Mouse (Mus musculus): ENCODE measurements at regions not wholly inside any gene's neighbourhood (a gene's known extent, or its start where the extent isn't known, plus 50 kb on each side); places are given as distances from the start of the nearest gene placed in this dataset.

- TF ChIP-seq CTCF (IDR thresholded peaks at IDR 0.05; ENCODE audit: control insufficient read depth, insufficient read depth, insufficient read length) (no peak), FOSL1 (IDR thresholded peaks at IDR 0.05; ENCODE audit: insufficient read depth, low read length, poor library complexity, severe bottlenecking) (no peak), MAX (IDR thresholded peaks at IDR 0.05) (no peak), USF1 (IDR thresholded peaks at IDR 0.05; ENCODE audit: low read depth) (no peak)
These were observed 208.7 kb downstream of the 4933412E24Rik start for GRCm38 (mm10) chr15:59807723-59808122.

All from C2C12 (cell line).